Mouse (Mus musculus): ENCODE measurements around the gene Slc26a8. TPM values are rescaled to one million over a fixed set of nuclear protein-coding genes. Genes with fewer than 3 reads are reported as not detected.

Slc26a8 gene
- total RNA-seq, 1 experiment from 2014 or later: 2.8 TPM

- no peak for ATAC-seq (ENCODE audit: extremely low read depth, insufficient number of reproducible peaks, low FRiP score, poor library complexity, severe bottlenecking)
Observed at GRCm38 (mm10) chr17:28615332-28615731, 74.7 kb downstream of the Slc26a8 start.

- ATAC-seq (ENCODE audit: extremely low read depth, insufficient number of reproducible peaks, low FRiP score, poor library complexity, severe bottlenecking): no peak
Observed at GRCm38 (mm10) chr17:28613096-28613495, 76.9 kb downstream of the Slc26a8 start.

GRCm38 (mm10) chr17:28612603-28613002, 77.4 kb downstream of the Slc26a8 start:
- ATAC-seq (ENCODE audit: extremely low read depth, insufficient number of reproducible peaks, low FRiP score, poor library complexity, severe bottlenecking): peak; percentile 56; the same call in 1 of the 2 replicates

- ATAC-seq (ENCODE audit: extremely low read depth, insufficient number of reproducible peaks, low FRiP score, poor library complexity, severe bottlenecking): no peak
Observed at GRCm38 (mm10) chr17:28609543-28609942, 80.5 kb downstream of the Slc26a8 start.

- no peak for ATAC-seq (ENCODE audit: extremely low read depth, insufficient number of reproducible peaks, low FRiP score, poor library complexity, severe bottlenecking)
Observed at GRCm38 (mm10) chr17:28601557-28602250, 88.3 kb downstream of the Slc26a8 start.

GRCm38 (mm10) chr17:28600780-28601179, 89.3 kb downstream of the Slc26a8 start:
- ATAC-seq (ENCODE audit: extremely low read depth, insufficient number of reproducible peaks, low FRiP score, poor library complexity, severe bottlenecking): no peak

GRCm38 (mm10) chr17:28593965-28594364, 96.1 kb downstream of the Slc26a8 start:
- no peak for ATAC-seq (ENCODE audit: extremely low read depth, insufficient number of reproducible peaks, low FRiP score, poor library complexity, severe bottlenecking)

- peak; percentile 64 for ATAC-seq (ENCODE audit: extremely low read depth, insufficient number of reproducible peaks, low FRiP score, poor library complexity, severe bottlenecking)
Observed at GRCm38 (mm10) chr17:28592998-28593397, 97.0 kb downstream of the Slc26a8 start.

DNA sequence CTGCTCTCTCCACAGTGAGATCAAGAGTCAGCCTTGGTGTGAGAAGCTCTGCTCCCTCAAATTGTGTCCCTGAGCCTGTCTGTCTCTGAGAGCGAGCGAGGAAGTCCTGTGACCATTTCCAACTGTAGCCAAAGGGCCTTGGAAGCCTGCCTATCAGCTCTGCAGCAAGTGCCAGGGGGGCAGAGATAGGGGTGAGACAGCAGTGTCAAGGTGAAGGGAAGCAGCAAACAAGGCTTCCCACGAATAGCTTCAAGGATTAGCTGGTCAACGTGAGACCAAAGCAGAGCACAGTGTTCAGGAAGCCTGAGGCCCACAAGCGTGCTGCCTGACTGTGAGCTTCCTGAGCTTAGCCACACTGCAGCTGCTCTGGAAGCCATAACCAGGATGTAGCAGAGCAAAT, 98.6 kb downstream of the Slc26a8 start:
- no peak for ATAC-seq (ENCODE audit: extremely low read depth, insufficient number of reproducible peaks, low FRiP score, poor library complexity, severe bottlenecking)

DNA sequence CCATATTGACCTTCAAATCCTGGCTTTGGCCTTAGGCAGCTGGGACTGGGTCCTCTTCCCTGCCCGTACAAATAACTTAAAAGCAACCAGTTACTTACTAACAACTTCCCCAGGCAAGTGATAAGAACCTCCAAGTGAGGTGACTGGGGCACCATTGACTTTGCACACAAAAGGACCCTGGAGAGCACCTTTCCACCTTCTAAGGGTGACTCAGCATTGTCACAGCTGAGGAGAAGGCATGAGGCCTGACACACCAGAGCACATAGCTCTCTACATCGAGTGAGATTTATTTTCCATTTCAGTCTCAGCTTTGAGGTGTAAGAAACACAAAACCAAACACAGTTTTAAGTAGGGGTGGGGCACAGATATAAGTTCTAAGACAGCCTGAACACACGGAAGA, 99.4 kb downstream of the Slc26a8 start:
- no peak for ATAC-seq (ENCODE audit: extremely low read depth, insufficient number of reproducible peaks, low FRiP score, poor library complexity, severe bottlenecking)

- ATAC-seq (ENCODE audit: extremely low read depth, insufficient number of reproducible peaks, low FRiP score, poor library complexity, severe bottlenecking): no peak
Observed at GRCm38 (mm10) chr17:28588591-28588990, 101.4 kb downstream of the Slc26a8 start.

Other genes starting within 250 kb of the Slc26a8 start
- 18.0 and 19.4 TPM in 2 replicates for gene Fkbp5, start 172.7 kb downstream of the Slc26a8 start, total RNA-seq (2017)
- 0.61 TPM in 1 of 2 replicates, not detected in the other for gene Armc12, start 159.4 kb downstream of the Slc26a8 start, total RNA-seq (2017)
- gene Clpsl2, start 140.8 kb downstream of the Slc26a8 start, total RNA-seq (2017): not detected in 2 replicates
- not detected in 2 replicates for gene Clps, start 129.5 kb downstream of the Slc26a8 start, total RNA-seq (2017)
- gene Lhfpl5, start 114.6 kb downstream of the Slc26a8 start, total RNA-seq (2017): not detected in 2 replicates
- 80.9 and 102 TPM in 2 replicates for gene Srpk1, start 67.5 kb downstream of the Slc26a8 start, total RNA-seq (2017)
- gene Mapk14, start 1.1 kb upstream of the Slc26a8 start, total RNA-seq (2017): 197 and 202 TPM in 2 replicates
- 18.3 and 18.7 TPM in 2 replicates for gene AC170998.1, start 35.9 kb upstream of the Slc26a8 start, total RNA-seq (2017)
- gene Mapk13, start 79.1 kb upstream of the Slc26a8 start, total RNA-seq (2017): 21.1 and 22.0 TPM in 2 replicates
- gene Brpf3, start 110.9 kb upstream of the Slc26a8 start, total RNA-seq (2017): 14.2 and 20.8 TPM in 2 replicates
- gene Pnpla1, start 168.2 kb upstream of the Slc26a8 start, total RNA-seq (2017): 0.25 TPM in 1 of 2 replicates, not detected in the other
- gene 4930539E08Rik, start 225.1 kb upstream of the Slc26a8 start, total RNA-seq (2017): 0.12 and 0.23 TPM in 2 replicates

Measured in neutrophil, adult 5-6 weeks (primary cell).